Mouse (Mus musculus) stomach, postnatal 0 days (tissue): Measurements from ENCODE around the gene Creb3l4. TPM values are rescaled to one million over a fixed set of nuclear protein-coding genes. Genes with fewer than 3 reads are reported as not detected.

Experiments
- ATAC-seq: fragments of 200-750 bp; cut with Nextera tagmentation; 2 replicates; pipeline ENCODE4 v1.8.0; 2017; ENCODE audit not compliant: low FRiP score, low TSS enrichment
- DNase-seq: peaks from one replicate; pipeline ENCODE4 v3.0.0-alpha.2; 2016; ENCODE audit warnings: low spot score
- H3K27ac ChIP-seq: fragments of 300-500 bp; sonication (generic); replicated peaks from 2 replicates; pipeline ENCODE4 v1.5.1; 2014; ENCODE audit warnings: mild to moderate bottlenecking, control low read depth
- H3K27me3 ChIP-seq: fragments of 300-500 bp; sonication (generic); 2 replicates; pipeline ENCODE4 v1.6.1; 2014; ENCODE audit warnings: low read length; ENCODE audit not compliant: control insufficient read depth, insufficient read depth
- H3K36me3 ChIP-seq: fragments of 300-500 bp; sonication (generic); 2 replicates; pipeline ENCODE4 v1.6.1; 2014; ENCODE audit warnings: low read length, mixed read lengths; ENCODE audit not compliant: control insufficient read depth, insufficient read depth
- H3K4me1 ChIP-seq: fragments of 300-500 bp; sonication (generic); replicated peaks from 2 replicates; pipeline ENCODE4 v1.6.1; 2014; ENCODE audit warnings: antibody characterized with exemption; ENCODE audit not compliant: control insufficient read depth, insufficient read depth
- H3K4me2 ChIP-seq: fragments of 300-500 bp; sonication (generic); replicated peaks from 2 replicates; pipeline ENCODE4 v1.6.1; 2014; ENCODE audit warnings: low read depth, mild to moderate bottlenecking, control low read depth, moderate library complexity
- H3K4me3 ChIP-seq: fragments of 300-500 bp; sonication (generic); 2 replicates; pipeline ENCODE4 v1.5.1; 2014; ENCODE audit warnings: low read depth, low read length, control low read depth
- H3K9ac ChIP-seq: fragments of 300-500 bp; sonication (generic); 2 replicates; pipeline ENCODE4 v1.6.1; 2014; ENCODE audit warnings: mild to moderate bottlenecking, low read length, control low read depth, mixed read lengths
- H3K9me3 ChIP-seq: fragments of 300-500 bp; sonication (generic); 2 replicates; pipeline ENCODE4 v1.6.1; 2016; ENCODE audit warnings: low read length; ENCODE audit not compliant: control insufficient read depth
- CTCF ChIP-seq: IDR thresholded peaks from 2 replicates; pipeline ENCODE4 v1.5.1; 2016; ENCODE audit warnings: antibody characterized with exemption, low read depth, mild to moderate bottlenecking, moderate library complexity
- EP300 ChIP-seq: optimal IDR thresholded peaks from 2 replicates; pipeline ENCODE3; 2016; ENCODE audit warnings: antibody characterized with exemption
- WGBS: fragments of 180-500 bp; shearing (Covaris S2); extraction: QIAGEN DNeasy Blood & Tissue Kit; methylation state at CpG from one replicate; pipeline ENCODE4 v1.1.7; 2014; 5-methylcytosine and 5-hydroxymethylcytosine counted together
- polyA plus RNA-seq: library from polyadenylated mRNA; unstranded; fragments of >200 nt; fragmentation: Nextera tagmentation; extraction: Ambion mirVana; gene quantifications from 2 replicates; pipeline ENCODE4 v1.2.1, GENCODE M21; 2015

The Creb3l4 gene
- polyA plus RNA-seq, 1 experiment from 2014 or later: 41.9 TPM

DNA sequence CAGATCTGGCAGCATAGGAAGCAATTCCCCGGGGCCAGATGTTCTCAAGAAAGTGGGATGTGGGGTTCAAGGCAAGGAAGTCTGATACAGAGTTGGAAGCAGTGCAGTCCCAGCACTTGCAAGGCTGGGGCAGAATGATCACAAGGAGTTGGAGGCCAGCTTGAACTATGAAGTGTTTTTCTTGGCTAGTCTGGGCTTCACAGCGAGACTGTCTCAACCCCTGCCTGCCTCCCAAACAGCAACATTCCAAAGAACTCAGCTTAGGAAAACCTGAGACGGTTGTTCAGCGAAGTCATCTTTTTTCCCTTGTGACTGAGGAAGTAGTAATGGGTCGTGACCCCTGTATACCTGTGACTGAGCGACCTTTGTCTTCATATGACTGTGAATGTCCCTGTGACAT lies 7.5 kb upstream of the Creb3l4 start:
- no peak overlapping the region for H3K27ac ChIP-seq
- TF ChIP-seq EP300 (no peak), CTCF (no peak)
- peaks cover 11% of the 10 kb centered on the region for H3K36me3 ChIP-seq
- 79% methylated on average over 6 of the region's 6 CpGs for WGBS
- no peak overlapping the region for H3K4me3 ChIP-seq
- no peaks in the 10 kb centered on the region for H3K9me3 ChIP-seq
- no peak overlapping the region for H3K4me2 ChIP-seq
- ATAC-seq (no peak), DNase-seq (no peak)
- H3K27me3 ChIP-seq: no peaks in the 10 kb centered on the region
- no peak overlapping the region for H3K9ac ChIP-seq
- 0 out of 2 replicates have a peak, but pooled peaks cover 4% of the 10 kb centered on the region for H3K4me1 ChIP-seq

DNA sequence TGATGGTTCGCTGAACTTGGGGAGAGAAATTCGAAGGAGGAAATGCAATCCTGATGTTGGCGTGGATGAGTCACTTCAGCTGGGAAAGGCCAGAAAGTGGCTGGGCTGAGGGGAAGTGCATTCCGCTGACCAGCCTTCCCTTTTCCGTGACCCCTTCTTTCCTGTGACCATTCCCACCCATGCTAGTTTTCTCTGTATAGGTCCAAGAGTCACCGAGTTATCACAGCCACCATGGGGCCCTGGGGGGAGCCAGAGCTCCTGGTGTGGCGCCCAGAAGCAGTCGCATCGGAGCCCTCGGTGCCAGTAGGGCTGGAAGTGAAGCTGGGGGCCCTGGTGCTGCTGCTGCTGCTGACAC lies 5.4 kb upstream of the Creb3l4 start:
- Histone ChIP-seq H3K9ac (peak overlapping the region; percentile 86), H3K27ac (peak overlapping the region; percentile 98), H3K36me3 (peaks cover 11% of the 10 kb centered on the region), H3K27me3 (no peaks in the 10 kb centered on the region), H3K4me3 (peak overlapping the region; percentile 78), H3K9me3 (no peaks in the 10 kb centered on the region), H3K4me1 (0 out of 2 replicates have a peak, but pooled peaks cover under 1% of the 10 kb centered on the region), H3K4me2 (peak overlapping the region; percentile 70)
- DNase-seq: peak; percentile 62
- WGBS: under 1% methylated on average over 10 of the region's 10 CpGs
- 0 out of 2 replicates have a peak, but pooled peaks have one; percentile 25 for ATAC-seq
- TF ChIP-seq CTCF: no peak
- no peak for TF ChIP-seq EP300

DNA sequence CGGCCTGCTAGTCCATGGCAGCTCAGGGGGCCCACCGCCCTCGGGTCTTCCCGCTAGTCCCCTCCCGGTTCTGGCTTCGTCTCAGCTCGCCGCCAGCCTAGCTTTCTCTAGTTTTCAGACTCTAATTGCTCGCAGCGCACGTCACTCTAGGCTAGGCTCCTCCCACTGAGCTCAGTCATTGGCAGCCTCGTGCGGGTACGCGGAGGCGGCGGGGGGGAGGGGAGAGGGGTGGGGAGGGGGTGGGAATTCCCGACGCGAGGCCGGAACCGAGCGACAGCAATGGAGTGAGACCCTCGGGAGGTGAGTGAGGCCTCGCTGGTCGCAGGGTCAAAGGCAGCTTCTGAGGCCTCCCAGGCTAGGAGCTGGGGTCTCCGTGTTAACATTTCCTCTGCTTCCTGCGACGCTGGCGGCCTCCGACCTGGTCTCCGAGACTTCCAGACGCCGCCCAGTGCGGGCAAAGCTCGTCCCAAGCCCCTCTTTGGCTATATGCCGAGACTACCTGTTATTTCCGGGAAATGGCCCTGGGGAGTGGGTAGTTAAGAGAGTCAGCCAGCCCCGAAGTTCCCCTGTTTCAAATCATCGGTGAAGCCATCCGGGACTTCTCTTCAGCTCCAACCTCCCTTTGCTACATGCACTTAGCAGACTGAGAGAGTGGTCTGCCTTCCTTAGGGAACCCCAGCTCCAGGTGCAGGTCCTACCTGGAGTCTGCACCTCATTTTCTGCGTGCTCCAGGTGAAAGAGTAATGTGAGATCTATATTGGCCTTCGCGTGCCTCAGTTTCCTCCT lies 4.8 kb upstream of the Creb3l4 start, which contains the start of gene Slc39a1:
Gene Slc39a1, plus strand, starts transcription at position 213 of the 786 bp plus-strand sequence.
- H3K27ac ChIP-seq: peak within 1 kb of the TSS; percentile 98
- peak within 1 kb of the TSS; percentile 70 for H3K4me2 ChIP-seq
- H3K36me3 ChIP-seq: peaks cover 11% of the 10 kb centered on the region
- H3K4me3 ChIP-seq: peak within 1 kb of the TSS; percentile 78
- 0 out of 2 replicates have a peak, but pooled peaks cover 2% of the 10 kb centered on the region for H3K4me1 ChIP-seq
- no peaks in the 10 kb centered on the region for H3K9me3 ChIP-seq
- peak within 1 kb of the TSS; percentile 86 for H3K9ac ChIP-seq
- no peaks in the 10 kb centered on the region for H3K27me3 ChIP-seq
- WGBS: 0% methylated on average over 38 of the region's 44 CpGs
- peak; percentile 94 for DNase-seq
- TF ChIP-seq CTCF (no peak), EP300 (no peak)
- peak; percentile 92 for ATAC-seq

DNA sequence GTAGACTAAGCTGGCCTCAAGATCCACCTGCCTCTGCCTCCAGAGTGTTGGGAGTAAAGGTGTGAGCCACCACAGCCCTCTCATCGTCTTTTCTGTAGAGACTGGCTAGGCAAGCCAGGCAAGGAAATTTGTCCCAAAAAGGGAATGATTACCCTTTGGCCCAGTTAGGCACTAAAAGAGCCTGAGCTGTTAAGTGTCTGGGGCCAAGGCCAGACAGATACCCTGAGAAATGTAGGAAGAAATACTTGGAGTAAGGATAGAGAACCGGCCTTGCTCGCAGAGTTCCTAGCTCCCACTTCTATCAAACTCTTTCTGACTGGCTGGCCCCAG lies 4.3 kb upstream of the Creb3l4 start:
- Histone ChIP-seq H3K4me1 (peaks cover 6% of the 10 kb centered on the region; the same call in 1 of the 2 replicates), H3K4me2 (peak overlapping the region; percentile 70), H3K9me3 (no peaks in the 10 kb centered on the region), H3K9ac (peak overlapping the region; percentile 86), H3K4me3 (peak overlapping the region; percentile 78), H3K27me3 (no peaks in the 10 kb centered on the region), H3K27ac (peak overlapping the region; percentile 98), H3K36me3 (peaks cover 11% of the 10 kb centered on the region)
- 3% methylated on average over 3 of the region's 3 CpGs for WGBS
- ATAC-seq: no peak
- TF ChIP-seq CTCF (no peak), EP300 (no peak)
- DNase-seq: no peak

DNA sequence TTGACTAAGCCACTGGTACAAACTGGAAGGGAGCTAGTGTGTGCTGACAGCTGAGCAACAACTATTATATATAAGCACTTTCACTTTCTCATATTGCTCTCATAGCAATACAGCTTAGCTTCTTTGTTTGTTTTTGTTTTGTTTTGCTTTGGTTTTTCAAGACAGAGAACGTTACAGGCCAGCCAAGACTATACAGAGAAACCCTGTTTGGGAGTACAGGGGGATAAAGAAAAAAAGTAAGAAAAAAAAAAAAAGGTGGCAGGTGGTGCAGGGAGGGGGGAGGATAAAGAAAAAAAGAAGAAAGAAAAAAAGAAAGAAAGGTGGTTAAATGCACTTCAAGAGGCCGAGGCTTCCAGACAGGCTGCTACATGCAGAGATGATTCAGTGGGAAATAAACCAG lies 2.1 kb upstream of the Creb3l4 start:
- TF ChIP-seq CTCF (no peak), EP300 (no peak)
- Histone ChIP-seq H3K36me3 (0 out of 2 replicates have a peak, but pooled peaks cover under 1% of the 10 kb centered on the region), H3K9ac (no peak overlapping the region), H3K9me3 (no peaks in the 10 kb centered on the region), H3K27me3 (no peaks in the 10 kb centered on the region), H3K4me3 (no peak overlapping the region), H3K27ac (no peak overlapping the region), H3K4me2 (no peak overlapping the region), H3K4me1 (peaks cover 7% of the 10 kb centered on the region; the same call in 1 of the 2 replicates)
- no peak for ATAC-seq
- no peak for DNase-seq
- WGBS: 42% methylated on average over 2 of the region's 2 CpGs
